24 mouse cellular contexts compared by ENCODE assay signal in genomic region chr4:109986748-109987355, GRCm38 (mm10). TPM values are rescaled to one million over a fixed set of nuclear protein-coding genes. Genes with fewer than 3 reads are reported as not detected.
A peak's percentile ranks its signal among the peaks of the same experiment; 100 is the strongest.
DNase-seq lines count a peak whose midpoint lies in the region; ATAC-seq and TF ChIP-seq lines count a peak whose summit lies in the region.
"Had no signal": no experiment of that assay in that cellular context is flagged by ENCODE, and none has a peak within 500 bp of the region (broad histone marks: within the 10 kb centered on the region; RNA-seq: fewer than 3 reads in every experiment).

No protein-coding gene starts in this region.

- no peak overlapping the region for H3K9ac ChIP-seq in intestine, embryonic 14.5 days (ENCODE audit: low read length)
- no peak overlapping the region for H3K9ac ChIP-seq in intestine, embryonic 15.5 days
- peak overlapping the region; percentile 10; the same call in 1 of the 2 replicates for H3K9ac ChIP-seq in forebrain, embryonic 14.5 days (ENCODE audit: low read length)
- H3K9ac ChIP-seq: embryonic facial prominence, embryonic 12.5 days; hindbrain, embryonic 14.5 days; liver, postnatal 0 days; midbrain, embryonic 12.5 days had no signal

- H3K9me3 ChIP-seq in intestine, embryonic 14.5 days (ENCODE audit: control insufficient read depth, low read length) = no peaks in the 10 kb centered on the region
- no peaks in the 10 kb centered on the region for H3K9me3 ChIP-seq in intestine, embryonic 15.5 days
- no peaks in the 10 kb centered on the region for H3K9me3 ChIP-seq in forebrain, embryonic 14.5 days (replicated peaks; ENCODE audit: control insufficient read depth, low read length)
- H3K9me3 ChIP-seq: embryonic facial prominence, embryonic 12.5 days; midbrain, embryonic 12.5 days had no signal

- TF ChIP-seq CTCF in brain, embryonic 14.5 days (IDR thresholded peaks at IDR 0.05; ENCODE audit: borderline replicate concordance, extremely low read depth, insufficient read depth, insufficient read length) = no peak

- H3K4me1 ChIP-seq in intestine, embryonic 14.5 days (replicated peaks; ENCODE audit: control insufficient read depth, insufficient read depth, low read length) = peaks cover 4% of the 10 kb centered on the region; the same call in 1 of the 2 replicates
- peaks cover 14% of the 10 kb centered on the region for H3K4me1 ChIP-seq in intestine, embryonic 15.5 days (replicated peaks)
- H3K4me1 ChIP-seq in forebrain, embryonic 14.5 days (ENCODE audit: control insufficient read depth, insufficient read depth, low read length) = 0 out of 2 replicates have a peak, but pooled peaks cover 3% of the 10 kb centered on the region

- no peak overlapping the region for H3K27ac ChIP-seq in intestine, embryonic 14.5 days (ENCODE audit: low read depth)
- no peak overlapping the region for H3K27ac ChIP-seq in intestine, embryonic 15.5 days
- peak overlapping the region; percentile 59; the same call in 1 of the 2 replicates for H3K27ac ChIP-seq in forebrain, embryonic 14.5 days (ENCODE audit: low read depth, low read length)
- H3K27ac ChIP-seq: embryonic facial prominence, embryonic 12.5 days; heart, adult 2 months; hindbrain, embryonic 14.5 days; stomach, postnatal 0 days had no signal

- ATAC-seq in intestine, embryonic 14.5 days (replicated peaks; ENCODE audit: low FRiP score, low TSS enrichment, low read depth) = no peak
- no peak for ATAC-seq in intestine, embryonic 15.5 days
- ATAC-seq in forebrain, embryonic 14.5 days = no peak
- ATAC-seq: intestine, embryonic 16.5 days; liver, postnatal 0 days had no signal

- H3K36me3 ChIP-seq in intestine, embryonic 14.5 days (ENCODE audit: control insufficient read depth, insufficient read depth, low read length) = no peaks in the 10 kb centered on the region
- no peaks in the 10 kb centered on the region for H3K36me3 ChIP-seq in intestine, embryonic 15.5 days
- 0 out of 2 replicates have a peak, but pooled peaks cover 6% of the 10 kb centered on the region for H3K36me3 ChIP-seq in forebrain, embryonic 14.5 days (ENCODE audit: control insufficient read depth, insufficient read depth, low read length)
- H3K36me3 ChIP-seq: embryonic facial prominence, embryonic 12.5 days; midbrain, embryonic 12.5 days had no signal

- no peak overlapping the region for H3K4me2 ChIP-seq in intestine, embryonic 14.5 days (ENCODE audit: low read length)
- no peak overlapping the region for H3K4me2 ChIP-seq in intestine, embryonic 15.5 days (replicated peaks)
- peak overlapping the region; percentile 81 for H3K4me2 ChIP-seq in forebrain, embryonic 14.5 days (ENCODE audit: low read length)
- H3K4me2 ChIP-seq: embryonic facial prominence, embryonic 12.5 days; hindbrain, embryonic 14.5 days; midbrain, embryonic 12.5 days had no signal

- peaks cover 94% of the 10 kb centered on the region for H3K27me3 ChIP-seq in intestine, embryonic 14.5 days (replicated peaks; ENCODE audit: control insufficient read depth, insufficient read depth, low read length)
- H3K27me3 ChIP-seq in intestine, embryonic 15.5 days (replicated peaks) = peaks cover 82% of the 10 kb centered on the region
- peaks cover 42% of the 10 kb centered on the region for H3K27me3 ChIP-seq in forebrain, embryonic 14.5 days (replicated peaks; ENCODE audit: control insufficient read depth, insufficient read depth, low read length)

- WGBS in intestine, embryonic 14.5 days = 7% methylated on average over 13 of the region's 13 CpGs
- 6% methylated on average over 13 of the region's 13 CpGs for WGBS in intestine, embryonic 15.5 days
- 11% methylated on average over 13 of the region's 13 CpGs for WGBS in forebrain, embryonic 14.5 days

- TF ChIP-seq POLR2A in brain, embryonic 14.5 days (IDR thresholded peaks at IDR 0.05; ENCODE audit: borderline replicate concordance, extremely low read depth, insufficient read depth, insufficient read length, poor library complexity, severe bottlenecking) = no peak

- DNase-seq in intestine, embryonic 14.5 days (ENCODE audit: low spot score) = peak; percentile 60
- DNase-seq in brain, embryonic 14.5 days (ENCODE audit: low read depth) = peak; percentile 51
- DNase-seq in embryo, embryonic 11 days = peak; percentile 33
- DNase-seq in forebrain, embryonic 14.5 days (ENCODE audit: low spot score) = peak; percentile 33
- no peak for DNase-seq in cerebellum, postnatal 14 days
- no peak for DNase-seq in right cerebral cortex, postnatal 36 days (ENCODE audit: low spot score in 2 of 2)
- DNase-seq in frontal cortex, adult 2 months (ENCODE audit: extremely low spot score in 1 of 2, low spot score in 1 of 2) = no peak
- DNase-seq: cerebellum, adult 18-20 months; cerebellum, postnatal 25 days; heart, adult 2 months; kidney, adult 9 months; kidney, postnatal 14 days; left cerebral cortex, postnatal 4 days; liver, postnatal 0 days; lung, postnatal 10 days; thymus, adult 2 months had no signal

- no peak overlapping the region for H3K4me3 ChIP-seq in intestine, embryonic 14.5 days (ENCODE audit: low read depth, low read length)
- no peak overlapping the region for H3K4me3 ChIP-seq in intestine, embryonic 15.5 days (replicated peaks)
- no peak overlapping the region for H3K4me3 ChIP-seq in forebrain, embryonic 14.5 days (ENCODE audit: low read depth, low read length)
- H3K4me3 ChIP-seq: embryonic facial prominence, embryonic 12.5 days; heart, adult 2 months; midbrain, embryonic 12.5 days; myocyte had no signal

RNA-seq across cellular contexts. Expression of gene Dmrta2, which starts 9.0 kb away (rescaled TPM):
- polyA plus RNA-seq in intestine, embryonic 14.5 days (2014; fragmentation: Nextera tagmentation; extraction: Ambion mirVana) = 0.05 and 0.08 TPM in 2 replicates
- 0.05 TPM in 2 replicates for polyA plus RNA-seq in intestine, embryonic 15.5 days (2015; fragmentation: Nextera tagmentation; extraction: Ambion mirVana)
- polyA plus RNA-seq in brain, embryonic 14.5 days (2012; rRNA removed) = 8.2 and 22.2 TPM in 2 replicates
- 4.1 and 5.9 TPM in 2 replicates for polyA plus RNA-seq in forebrain, embryonic 14.5 days (2014; fragmentation: Nextera tagmentation; extraction: Ambion mirVana)
- polyA plus RNA-seq in frontal cortex, adult 2 months (2012; rRNA removed) = 3.1 and 3.3 TPM in 2 replicates
- polyA plus RNA-seq: heart, embryonic 14.5 days; intestine, embryonic 16.5 days; liver, postnatal 0 days; stomach, postnatal 0 days had no signal

Comparison
In these comparisons a context has a peak if more than half of its experiments do, and no peak if none do; other contexts are left out.
1. DNase-seq: peak in intestine, embryonic 14.5 days (single experiment), brain, embryonic 14.5 days (single experiment), embryo, embryonic 11 days (single experiment) and forebrain, embryonic 14.5 days (single experiment); none in cerebellum, postnatal 14 days (0 of 2), right cerebral cortex, postnatal 36 days (0 of 2) and frontal cortex, adult 2 months (0 of 2).